Mouse (Mus musculus): ENCODE measurements around the gene Cltc.
"Not testable (repeated sequence)": the region's sequence is repeated elsewhere in the genome, so short reads cannot be mapped to it uniquely, and the experiment has no call there.

Cltc gene

GRCm38 (mm10) chr11:86757480-86758371 lies at the start of gene Cltc:
Gene Cltc (minus strand): TSS chr11:86757565.
- peak; percentile 94 for DNase-seq

GRCm38 (mm10) chr11:86807001-86807477 lies 49.7 kb upstream of the Cltc start:
- DNase-seq = peak; percentile 31

GRCm38 (mm10) chr11:86794161-86794560 lies 36.8 kb upstream of the Cltc start:
- DNase-seq = no peak

- peak; percentile 4 for DNase-seq
These were observed 30.1 kb upstream of the Cltc start for GRCm38 (mm10) chr11:86787436-86787835.

GRCm38 (mm10) chr11:86785767-86786166 lies 28.4 kb upstream of the Cltc start:
- DNase-seq = no peak

DNA sequence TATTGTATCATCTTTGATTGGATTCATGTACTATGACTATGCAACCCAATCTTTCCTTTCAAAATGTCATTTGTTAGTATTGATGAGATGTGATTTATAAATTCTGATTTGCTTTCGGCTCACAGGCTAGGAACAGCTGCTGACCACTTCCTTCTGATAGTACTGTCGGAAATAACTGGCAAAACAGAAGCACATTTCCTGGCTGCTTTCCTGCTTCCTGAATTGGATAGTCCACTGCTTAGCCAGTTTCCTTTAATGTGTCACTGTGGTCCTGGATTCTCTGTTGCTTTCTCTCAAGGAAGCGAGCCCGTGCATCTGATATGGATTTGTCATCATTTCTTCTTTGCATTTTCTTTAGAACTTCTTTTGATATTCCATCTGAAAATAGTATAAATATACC lies 12.5 kb upstream of the Cltc start:
- DNase-seq = peak; percentile 27

DNA sequence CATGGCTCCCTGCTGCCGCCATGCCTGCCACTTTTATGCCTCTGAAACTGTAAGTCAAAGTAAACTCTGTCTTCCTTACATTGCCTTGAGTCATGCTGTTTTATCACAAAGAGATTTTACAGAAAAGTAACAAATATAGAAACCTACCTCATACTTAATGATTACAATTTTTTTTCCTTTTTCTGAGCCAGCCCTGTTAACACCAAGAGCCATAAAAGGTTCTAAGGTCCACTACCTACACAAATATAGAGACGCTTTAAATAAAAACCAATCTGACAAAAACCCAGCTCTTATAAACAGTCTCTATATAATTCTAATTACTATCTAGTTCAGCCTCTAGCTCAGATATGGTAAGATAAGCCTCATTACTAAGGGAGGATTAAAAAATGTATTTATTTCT lies 7.1 kb upstream of the Cltc start:
- no peak for DNase-seq

- DNase-seq = not testable (repeated sequence)
These were observed 5.8 kb upstream of the Cltc start for GRCm38 (mm10) chr11:86763127-86763526.

DNA sequence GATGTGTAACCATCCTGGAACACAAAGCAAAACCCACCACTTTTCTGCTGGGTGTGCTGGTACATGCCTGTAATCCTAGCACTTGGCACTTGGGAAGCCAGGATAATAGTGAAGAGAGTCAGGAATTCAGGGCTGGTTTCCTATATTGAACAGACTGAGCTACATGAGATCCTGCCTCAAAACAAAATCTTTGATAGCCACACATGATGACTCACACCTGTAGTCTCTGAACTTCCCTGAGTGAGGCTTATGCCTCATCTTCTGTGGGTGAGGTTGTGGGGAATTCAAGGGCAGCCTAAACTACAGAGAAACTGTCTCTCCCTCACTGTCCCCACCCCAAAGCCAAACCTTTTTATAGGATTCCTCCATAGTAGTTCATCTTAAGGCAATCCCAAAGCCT lies 3.0 kb upstream of the Cltc start:
- no peak for DNase-seq

GRCm38 (mm10) chr11:86759886-86760285 lies 2.5 kb upstream of the Cltc start:
- DNase-seq = no peak

GRCm38 (mm10) chr11:86759226-86759625 lies 1.9 kb upstream of the Cltc start:
- DNase-seq = no peak

GRCm38 (mm10) chr11:86758559-86758958 lies 1.2 kb upstream of the Cltc start:
- DNase-seq = no peak

DNA sequence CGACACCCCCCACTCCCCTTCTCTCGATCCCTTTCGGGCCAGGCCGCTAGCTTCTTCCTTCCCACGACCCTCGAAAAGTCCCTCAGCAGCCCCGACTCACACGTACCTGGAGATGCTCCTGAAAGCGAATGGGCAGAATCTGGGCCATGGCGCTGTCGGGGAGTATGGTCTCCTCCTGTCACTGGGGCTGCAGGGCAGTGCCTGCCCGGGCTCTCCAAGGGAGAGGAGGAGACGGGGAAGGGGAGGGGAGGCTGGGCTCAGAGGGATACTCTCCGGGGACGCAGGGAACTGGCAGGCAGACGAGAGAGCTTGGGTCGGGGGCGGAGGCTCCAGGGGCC lies 254 bp downstream of the Cltc start:
- DNase-seq = no peak

- peak; percentile 50 for DNase-seq
These were observed 916 bp downstream of the Cltc start for GRCm38 (mm10) chr11:86756156-86757141.

DNA sequence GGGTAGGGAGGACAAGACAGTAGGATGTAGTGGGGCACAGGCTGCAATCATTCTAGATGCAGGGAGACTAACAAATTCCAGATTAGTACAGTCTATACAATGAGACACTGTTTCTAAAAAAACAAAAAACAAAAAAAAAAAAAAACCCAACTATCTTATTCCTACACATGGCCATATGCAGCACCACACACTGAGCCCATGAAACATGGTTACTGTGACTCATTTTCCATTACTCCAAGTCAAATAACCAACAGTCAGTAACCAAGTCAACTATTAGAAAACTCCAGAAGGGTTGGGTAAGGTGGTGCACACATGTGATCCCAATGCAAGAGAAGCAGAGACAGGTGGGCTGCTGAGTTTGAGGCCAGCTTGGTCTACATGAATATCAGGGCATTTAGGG lies 5.0 kb downstream of the Cltc start:
- DNase-seq = no peak

DNA sequence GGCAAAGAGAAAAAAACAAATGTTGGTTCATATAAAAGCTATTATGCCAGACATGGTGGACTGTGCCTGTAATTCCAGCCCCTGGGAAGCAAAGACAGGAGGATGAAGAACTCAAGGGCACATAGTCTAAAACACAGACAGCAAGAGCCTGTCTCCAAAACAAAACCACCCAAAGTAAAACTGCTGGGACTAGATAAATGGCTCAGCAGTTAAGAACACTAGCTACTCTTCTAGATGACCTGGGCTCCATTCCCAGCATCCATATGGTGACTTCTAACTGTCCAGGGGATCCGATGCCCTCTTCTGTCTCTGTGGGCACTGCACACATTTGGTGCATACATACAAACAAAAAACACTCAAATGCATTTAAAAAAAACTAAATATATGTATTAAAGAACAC lies 6.4 kb downstream of the Cltc start:
- no peak for DNase-seq

DNA sequence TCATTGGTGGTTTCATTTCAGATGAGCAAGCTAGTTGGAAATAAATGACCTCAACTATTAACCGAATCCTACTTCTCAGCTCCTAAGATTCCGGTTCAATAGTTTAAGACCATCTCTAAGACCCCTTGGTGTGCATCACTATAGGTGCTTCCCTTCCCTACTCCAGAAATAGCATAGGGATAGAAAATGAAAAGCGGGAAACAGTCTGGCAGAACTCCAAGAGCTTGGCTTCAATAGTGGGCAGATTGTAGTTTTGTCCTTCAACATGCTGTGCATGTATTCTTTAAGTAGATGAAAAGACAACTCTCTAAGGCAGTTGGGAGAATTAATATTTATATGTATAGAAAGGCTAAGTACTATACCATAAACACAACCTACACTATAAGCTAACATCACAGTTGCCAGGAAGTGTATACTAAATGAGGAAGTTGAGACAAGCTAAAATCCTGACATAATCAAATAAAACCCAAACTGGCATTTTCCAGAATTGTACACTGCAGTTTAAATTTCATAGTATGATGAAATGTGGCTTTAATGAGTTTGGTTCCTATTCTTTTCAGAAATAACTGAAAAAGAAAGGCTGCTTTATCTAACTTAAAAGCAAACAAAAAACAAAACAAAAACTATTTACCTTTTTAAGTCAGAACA lies 7.5 kb downstream of the Cltc start:
- DNase-seq = no peak

GRCm38 (mm10) chr11:86745634-86746404 lies 11.5 kb downstream of the Cltc start:
- no peak for DNase-seq

DNA sequence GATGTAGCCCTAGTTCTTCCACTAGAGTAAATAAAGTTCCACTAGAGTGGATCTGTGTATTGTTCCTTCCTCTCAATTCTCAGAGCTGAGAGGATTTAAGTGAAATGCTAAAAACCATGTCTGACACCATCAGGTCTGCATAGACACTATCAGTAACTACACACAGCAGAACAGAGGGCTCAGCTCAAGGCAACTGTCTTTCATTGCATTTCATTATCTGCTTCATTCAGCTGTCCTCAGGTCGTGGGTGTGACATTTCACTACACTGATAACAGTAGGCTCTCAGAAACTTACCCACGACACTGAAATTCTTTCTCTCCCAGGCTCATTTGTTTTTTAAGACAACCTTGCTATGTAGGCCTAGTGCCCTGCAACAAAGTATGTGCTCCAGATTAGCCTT lies 14.8 kb downstream of the Cltc start:
- DNase-seq = no peak

DNA sequence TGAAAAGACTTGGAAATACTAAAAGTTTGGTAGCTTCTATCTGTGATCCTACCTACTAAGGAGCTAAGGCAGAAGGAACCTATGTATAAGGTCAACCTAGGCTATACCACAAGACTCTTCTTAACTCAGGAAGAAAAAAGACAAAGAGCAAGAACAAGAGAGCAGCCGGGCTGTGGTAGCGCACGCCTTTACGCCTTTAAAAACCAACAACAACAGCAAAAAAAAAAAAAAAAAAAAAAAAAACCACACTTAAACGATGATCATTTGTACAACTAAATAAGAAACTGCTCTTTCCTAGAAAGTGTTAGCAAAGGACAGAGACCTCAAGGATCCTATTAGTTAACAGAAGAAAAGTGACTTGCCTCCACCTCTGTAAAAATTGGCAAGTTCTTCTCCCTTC lies 15.9 kb downstream of the Cltc start:
- DNase-seq = no peak

DNA sequence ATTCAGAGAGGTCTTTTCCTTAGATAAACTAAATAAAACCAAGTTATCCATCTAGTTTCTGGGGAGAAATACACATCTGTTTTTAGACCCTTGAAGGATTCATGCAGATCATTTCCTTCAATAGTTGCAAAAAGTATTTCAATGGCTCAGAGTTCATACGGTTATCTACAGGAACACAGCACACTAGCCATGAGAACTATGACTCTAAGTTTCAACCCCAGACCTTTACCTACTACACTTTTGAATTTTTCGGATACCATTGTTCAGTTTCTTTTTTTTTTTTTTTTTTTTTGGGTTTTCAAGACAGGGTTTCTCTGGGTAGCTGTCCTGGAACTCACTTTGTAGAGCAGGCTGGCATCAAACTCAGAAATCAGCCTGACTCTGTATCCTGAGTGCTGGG lies 17.9 kb downstream of the Cltc start:
- DNase-seq = no peak

DNA sequence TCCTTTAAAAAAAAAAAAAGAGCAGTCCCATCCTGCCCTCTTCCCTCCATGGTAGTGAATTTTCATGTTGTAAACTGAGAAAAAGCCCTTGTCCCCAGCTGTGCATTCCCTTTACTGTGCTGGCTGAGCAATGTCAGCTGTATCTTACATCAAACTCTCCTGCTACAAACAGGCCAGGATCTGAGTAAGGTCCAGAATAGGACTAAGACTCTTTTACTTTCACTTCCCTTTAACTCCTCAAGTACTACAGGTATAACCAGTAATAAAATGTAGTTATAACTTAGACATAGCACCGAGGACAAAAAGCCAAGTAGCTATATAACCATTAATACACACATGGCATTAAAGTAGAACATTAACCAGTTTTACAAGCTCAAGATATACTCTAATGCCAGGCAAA lies 18.4 kb downstream of the Cltc start:
- no peak for DNase-seq
